Mouse (Mus musculus) skeletal muscle tissue, postnatal 0 days (tissue): ENCODE measurements around the gene Vmn1r23. TPM values are rescaled to one million over a fixed set of nuclear protein-coding genes. Genes with fewer than 3 reads are reported as not detected.

ENCODE experiments used
- polyA plus RNA-seq: library from polyadenylated mRNA; unstranded; fragments of >200 nt; fragmentation: Nextera tagmentation; extraction: Ambion mirVana; gene quantifications from 2 replicates; pipeline ENCODE4 v1.2.1, GENCODE M21; 2015

Vmn1r23 gene
- not detected in 2 replicates for polyA plus RNA-seq

GRCm38 (mm10) chr6:57926738-57927137, at the start of gene Vmn1r23:
TSS of gene Vmn1r23 (minus strand) at chr6:57926838.

GRCm38 (mm10) chr6:57961403-57961802, 34.8 kb upstream of the Vmn1r23 start, which contains the start of gene Vmn1r24:
TSS of gene Vmn1r24 (minus strand) at chr6:57961503.

GRCm38 (mm10) chr6:57907928-57908327, 18.7 kb downstream of the Vmn1r23 start, which contains the start of gene Vmn1r22:
TSS of gene Vmn1r22 (minus strand) at chr6:57908028.

Other genes with a start within 250 kb of the Vmn1r23 start
- 18.6 and 21.1 TPM in 2 replicates for gene Pyurf, start 234.8 kb downstream of the Vmn1r23 start, polyA plus RNA-seq
- 9.6 and 11.4 TPM in 2 replicates for gene Lancl2, start 224.3 kb downstream of the Vmn1r23 start, polyA plus RNA-seq
- 10.9 and 11.2 TPM in 2 replicates for gene Vopp1, start 101.7 kb downstream of the Vmn1r23 start, polyA plus RNA-seq
- gene Vmn1r21, start 76.5 kb downstream of the Vmn1r23 start, polyA plus RNA-seq = not detected in 2 replicates
- not detected in 2 replicates for gene Vmn1r22, start 18.8 kb downstream of the Vmn1r23 start, polyA plus RNA-seq
- not detected in 2 replicates for gene Vmn1r24, start 34.7 kb upstream of the Vmn1r23 start, polyA plus RNA-seq
- not detected in 2 replicates for gene Vmn1r25, start 54.0 kb upstream of the Vmn1r23 start, polyA plus RNA-seq
- not detected in 2 replicates for gene Vmn1r26, start 88.3 kb upstream of the Vmn1r23 start, polyA plus RNA-seq